ENCODE assay signal across 8 mouse cellular contexts in genomic region chr10:17946046-17946445, GRCm38 (mm10). TPM values are rescaled to one million over a fixed set of nuclear protein-coding genes. Genes with fewer than 3 reads are reported as not detected.
DNase-seq lines count a peak whose midpoint lies in the region; ATAC-seq and TF ChIP-seq lines count a peak whose summit lies in the region.
"Had no signal": no experiment of that assay in that cellular context is flagged by ENCODE, and none has a peak within 500 bp of the region (broad histone marks: within the 10 kb centered on the region; RNA-seq: fewer than 3 reads in every experiment).

No protein-coding gene starts in this region.

- peak; percentile 25 for DNase-seq in CD4-positive helper T cell, adult 2 months (ENCODE audit: low read depth, low spot score)
- peak; percentile 6 for DNase-seq in G1E (ENCODE audit: low spot score)
- DNase-seq in heart, postnatal 0 days (ENCODE audit: low spot score): no peak
- DNase-seq in urinary bladder, postnatal 25 days (ENCODE audit: low spot score): no peak
- no peak for DNase-seq in cerebellum, postnatal 4 days (ENCODE audit: low spot score in 2 of 2)
- no peak for DNase-seq in urinary bladder, postnatal 10 days (ENCODE audit: low spot score)
- DNase-seq: adrenal gland, postnatal 25 days had no signal

- H3K27ac ChIP-seq in heart, postnatal 0 days (ENCODE audit: low read depth): peak overlapping the region; percentile 20; the same call in 1 of the 2 replicates
- H3K27ac ChIP-seq in liver, embryonic 15.5 days (replicated peaks): peak overlapping the region; percentile 68; the same call in 1 of the 2 replicates

- no peak for ATAC-seq in G1E (ENCODE audit: extremely low read depth, insufficient number of reproducible peaks, low FRiP score, poor library complexity, severe bottlenecking)
- ATAC-seq in heart, postnatal 0 days (ENCODE audit: insufficient read depth, low read depth): no peak
- peak; percentile 59 for ATAC-seq in liver, embryonic 15.5 days (ENCODE audit: insufficient read depth)

- H3K9ac ChIP-seq in heart, postnatal 0 days (replicated peaks; ENCODE audit: low read depth, low read length): peak overlapping the region; percentile 50
- peak overlapping the region; percentile 39 for H3K9ac ChIP-seq in liver, embryonic 15.5 days

- peaks cover 11% of the 10 kb centered on the region for H3K36me3 ChIP-seq in G1E (replicated peaks)
- H3K36me3 ChIP-seq in heart, postnatal 0 days (replicated peaks; ENCODE audit: control insufficient read depth, insufficient read depth, low read length): no peaks in the 10 kb centered on the region
- 0 out of 2 replicates have a peak, but pooled peaks cover 9% of the 10 kb centered on the region for H3K36me3 ChIP-seq in liver, embryonic 15.5 days (replicated peaks)

- TF ChIP-seq EP300 in heart, postnatal 0 days (IDR thresholded peaks at IDR 0.05; ENCODE audit: low read depth): no peak

- peaks cover 16% of the 10 kb centered on the region for H3K4me1 ChIP-seq in G1E (ENCODE audit: insufficient read depth, low read depth, low read length)
- H3K4me1 ChIP-seq in heart, postnatal 0 days (ENCODE audit: control insufficient read depth, insufficient read depth): peaks cover 14% of the 10 kb centered on the region
- H3K4me1 ChIP-seq in liver, embryonic 15.5 days (replicated peaks): peaks cover 27% of the 10 kb centered on the region

- no peaks in the 10 kb centered on the region for H3K27me3 ChIP-seq in G1E (ENCODE audit: insufficient read depth, low read length)
- H3K27me3 ChIP-seq in heart, postnatal 0 days (ENCODE audit: control insufficient read depth, insufficient read depth, low read length): no peaks in the 10 kb centered on the region
- H3K27me3 ChIP-seq in liver, embryonic 15.5 days: no peaks in the 10 kb centered on the region

- no peak overlapping the region for H3K4me3 ChIP-seq in G1E (ENCODE audit: low read depth, low read length)
- H3K4me3 ChIP-seq in heart, postnatal 0 days (ENCODE audit: low read depth, low read length): peak overlapping the region; percentile 97
- H3K4me3 ChIP-seq in liver, embryonic 15.5 days (replicated peaks): peak overlapping the region; percentile 88

- 14% methylated on average over 3 of the region's 3 CpGs for WGBS in heart, postnatal 0 days
- 10% methylated on average over 3 of the region's 3 CpGs for WGBS in liver, embryonic 15.5 days (ENCODE audit: insufficient replicate concordance)

- TF ChIP-seq CTCF in G1E (IDR thresholded peaks at IDR 0.05; ENCODE audit: low read depth, low read length): no peak
- TF ChIP-seq CTCF in heart, postnatal 0 days (IDR thresholded peaks at IDR 0.05; ENCODE audit: low read depth): no peak

- peak overlapping the region; percentile 74 for H3K4me2 ChIP-seq in heart, postnatal 0 days (ENCODE audit: low read depth, low read length)
- peak overlapping the region; percentile 86 for H3K4me2 ChIP-seq in liver, embryonic 15.5 days

- H3K9me3 ChIP-seq in G1E (replicated peaks): no peaks in the 10 kb centered on the region
- no peaks in the 10 kb centered on the region for H3K9me3 ChIP-seq in heart, postnatal 0 days (replicated peaks; ENCODE audit: control insufficient read depth, low read length)
- no peaks in the 10 kb centered on the region for H3K9me3 ChIP-seq in liver, embryonic 15.5 days (replicated peaks)

RNA-seq across cellular contexts. Expression of gene Heca, which starts 1.8 kb away (rescaled TPM):
- total RNA-seq in G1E (2014; fragmentation: Nextera tagmentation) (27.0 and 27.5 TPM in 2 replicates), G1E (2017) (34.2 and 37.6 TPM in 2 replicates)
- 7.7 and 8.6 TPM in 2 replicates for polyA plus RNA-seq in G1E (2012)
- 54.5 and 68.6 TPM in 2 replicates for total RNA-seq in heart, postnatal 0 days (2014; rRNA removed; ENCODE audit: low replicate concordance)
- 4.4 and 6.0 TPM in 2 replicates for polyA plus RNA-seq in heart, postnatal 0 days (2015; fragmentation: Nextera tagmentation; extraction: Ambion mirVana)
- polyA plus RNA-seq in liver, embryonic 15.5 days (2015; fragmentation: Nextera tagmentation; extraction: Ambion mirVana): 2.1 and 2.2 TPM in 2 replicates

Comparison
In these comparisons a context has a peak if more than half of its experiments do, and no peak if none do; other contexts are left out.
1. DNase-seq: peak in CD4-positive helper T cell, adult 2 months (single experiment) and G1E (single experiment); none in heart, postnatal 0 days (single experiment), urinary bladder, postnatal 25 days (single experiment), cerebellum, postnatal 4 days (0 of 2) and urinary bladder, postnatal 10 days (single experiment).